Mouse (Mus musculus) layer of hippocampus, adult 11-12 months (tissue): ENCODE measurements around the gene Gnas.
"Not testable (repeated sequence)": the region's sequence is repeated elsewhere in the genome, so short reads cannot be mapped to it uniquely, and the experiment has no call there.

Source experiments
- DNase-seq: peaks from one replicate; pipeline ENCODE4 v3.0.0; 2022; ENCODE audit warnings: low spot score

Gene Gnas

GRCm38 (mm10) chr2:174295175-174295899, 11.2 kb downstream of the Gnas start:
- DNase-seq: peak; percentile 32

GRCm38 (mm10) chr2:174295900-174296465, 11.9 kb downstream of the Gnas start:
- no peak for DNase-seq

GRCm38 (mm10) chr2:174297086-174297571, 13.0 kb downstream of the Gnas start:
- no peak for DNase-seq

GRCm38 (mm10) chr2:174297851-174298250, 13.7 kb downstream of the Gnas start:
- no peak for DNase-seq

GRCm38 (mm10) chr2:174298471-174298870, 14.4 kb downstream of the Gnas start:
- no peak for DNase-seq

GRCm38 (mm10) chr2:174299091-174299770, 15.1 kb downstream of the Gnas start:
- no peak for DNase-seq

GRCm38 (mm10) chr2:174299771-174300160, 15.6 kb downstream of the Gnas start:
- no peak for DNase-seq

- DNase-seq: no peak
Measured at GRCm38 (mm10) chr2:174300186-174300585, 16.1 kb downstream of the Gnas start.

GRCm38 (mm10) chr2:174300666-174301065, 16.5 kb downstream of the Gnas start:
- DNase-seq: no peak

GRCm38 (mm10) chr2:174302526-174302925, 18.4 kb downstream of the Gnas start:
- no peak for DNase-seq

GRCm38 (mm10) chr2:174305646-174306045, 21.5 kb downstream of the Gnas start:
- DNase-seq: no peak

- DNase-seq: no peak
Measured at GRCm38 (mm10) chr2:174307903-174308302, 23.8 kb downstream of the Gnas start.

GRCm38 (mm10) chr2:174310913-174311514, 26.9 kb downstream of the Gnas start:
- peak; percentile 66 for DNase-seq

- DNase-seq: no peak
Measured at GRCm38 (mm10) chr2:174311613-174312012, 27.5 kb downstream of the Gnas start.

GRCm38 (mm10) chr2:174312118-174312647, 28.1 kb downstream of the Gnas start:
- DNase-seq: peak; percentile 89

GRCm38 (mm10) chr2:174312661-174313060, 28.5 kb downstream of the Gnas start:
- no peak for DNase-seq

- DNase-seq: not testable (repeated sequence)
Measured at GRCm38 (mm10) chr2:174315445-174315844, 31.3 kb downstream of the Gnas start.

- no peak for DNase-seq
Measured at GRCm38 (mm10) chr2:174316661-174317060, 32.5 kb downstream of the Gnas start.

- no peak for DNase-seq
Measured at GRCm38 (mm10) chr2:174325989-174326388, 41.9 kb downstream of the Gnas start.

- DNase-seq: no peak
Measured at GRCm38 (mm10) chr2:174326481-174326880, 42.4 kb downstream of the Gnas start.

- DNase-seq: peak; percentile 81
Measured at GRCm38 (mm10) chr2:174327295-174327981, 43.3 kb downstream of the Gnas start.
